Mouse (Mus musculus) heart, embryonic 14.5 days (tissue): ENCODE measurements around the gene Zbtb42. TPM values are rescaled to one million over a fixed set of nuclear protein-coding genes. Genes with fewer than 3 reads are reported as not detected.
A peak's percentile ranks its signal among the peaks of the same experiment; 100 is the strongest.

Source experiments
- ATAC-seq: fragments of 200-750 bp; cut with Nextera tagmentation; 2 replicates; pipeline ENCODE4 v1.8.0; 2017; ENCODE audit warnings: low read depth, moderate TSS enrichment; ENCODE audit not compliant: insufficient number of reproducible peaks, insufficient read depth, low FRiP score
- H3K27ac ChIP-seq, 2 experiments: fragments of 200-500 bp in 1 of 2; fragments of 300-500 bp in 1 of 2; sonication (generic) in 1 of 2; replicated peaks in 1 of 2; 2 replicates each; pipeline ENCODE4 v1.5.1; 2012 to 2014; ENCODE audit warnings: low read depth in 2 of 2, low read length in 2 of 2, control low read depth in 1 of 2, mild to moderate bottlenecking in 1 of 2, mixed read lengths in 1 of 2; ENCODE audit not compliant: control insufficient read depth in 1 of 2, insufficient read depth in 1 of 2
- H3K27me3 ChIP-seq: fragments of 300-500 bp; sonication (generic); 2 replicates; pipeline ENCODE4 v1.6.1; 2014; ENCODE audit warnings: mild to moderate bottlenecking, low read length, control low read depth; ENCODE audit not compliant: control insufficient read depth, insufficient read depth
- H3K36me3 ChIP-seq: fragments of 300-500 bp; sonication (generic); 2 replicates; pipeline ENCODE4 v1.6.1; 2014; ENCODE audit warnings: mild to moderate bottlenecking, control low read depth, low read length, mixed read lengths; ENCODE audit not compliant: control insufficient read depth, insufficient read depth
- H3K4me1 ChIP-seq, 2 experiments: fragments of 200-500 bp in 1 of 2; fragments of 300-500 bp in 1 of 2; sonication (generic) in 1 of 2; 2 replicates each; pipeline ENCODE4 v1.6.1; 2012 to 2014; ENCODE audit warnings: low read length in 2 of 2, control low read depth in 1 of 2, mixed read lengths in 1 of 2; ENCODE audit not compliant: control insufficient read depth in 2 of 2, insufficient read depth in 2 of 2
- H3K4me2 ChIP-seq: fragments of 300-500 bp; sonication (generic); 2 replicates; pipeline ENCODE4 v1.6.1; 2014; ENCODE audit warnings: mild to moderate bottlenecking, low read length
- H3K4me3 ChIP-seq, 2 experiments: fragments of 200-500 bp in 1 of 2; fragments of 300-500 bp in 1 of 2; sonication (generic) in 1 of 2; 2 replicates each; pipeline ENCODE4 v1.5.1; 2012 to 2014; ENCODE audit warnings: low read length in 2 of 2, mild to moderate bottlenecking in 2 of 2, control low read depth in 1 of 2, low read depth in 1 of 2, moderate library complexity in 1 of 2; ENCODE audit not compliant: control insufficient read depth in 1 of 2, insufficient read depth in 1 of 2
- H3K9ac ChIP-seq: fragments of 300-500 bp; sonication (generic); 2 replicates; pipeline ENCODE4 v1.6.1; 2014; ENCODE audit warnings: mild to moderate bottlenecking, low read length
- H3K9me3 ChIP-seq: fragments of 300-500 bp; sonication (generic); 2 replicates; pipeline ENCODE4 v1.6.1; 2016; ENCODE audit warnings: low read length, control low read depth; ENCODE audit not compliant: control insufficient read depth
- WGBS: fragments of 180-500 bp; shearing (Covaris S2); extraction: QIAGEN DNeasy Blood & Tissue Kit; methylation state at CpG from one replicate; pipeline ENCODE4 v1.1.7; 2014; 5-methylcytosine and 5-hydroxymethylcytosine counted together
- polyA plus RNA-seq: library from polyadenylated mRNA; unstranded; fragments of >200 nt; fragmentation: Nextera tagmentation; extraction: Ambion mirVana; gene quantifications from 2 replicates; pipeline ENCODE4 v1.2.1, GENCODE M21; 2014

Gene Zbtb42
- polyA plus RNA-seq, 1 experiment from 2014 or later, result 6.7 TPM

DNA sequence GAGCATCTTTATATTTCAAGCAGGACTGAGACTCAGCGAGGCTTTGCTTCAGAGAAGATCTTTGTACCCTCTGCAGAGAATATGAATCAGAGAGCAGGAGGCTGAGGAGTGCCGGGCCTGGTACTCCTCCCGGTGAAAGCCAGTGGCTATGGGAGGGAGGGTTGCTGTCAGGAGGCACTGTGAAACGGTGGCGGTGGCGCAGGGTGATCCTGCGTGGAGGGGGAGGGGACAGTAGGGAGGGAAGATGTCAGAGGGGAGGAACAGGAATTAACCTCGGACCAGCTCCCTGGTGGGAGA lies 28.9 kb downstream of the Zbtb42 start:
- WGBS, result 6% methylated on average over 8 of the region's 8 CpGs
- 0 out of 2 replicates have a peak, but pooled peaks have one; percentile 2 for ATAC-seq
- Histone ChIP-seq H3K27ac (no peak overlapping the region), H3K9ac (no peak overlapping the region), H3K36me3 (no peaks in the 10 kb centered on the region), H3K27me3 (peaks cover 21% of the 10 kb centered on the region), H3K4me2 (peak overlapping the region; percentile 59), H3K4me3 (no peak overlapping the region), H3K4me1 (peaks cover 4 to 13% of the 10 kb centered on the region in 2 experiments; a peak in 3 of 4 replicates), H3K9me3 (no peaks in the 10 kb centered on the region)

DNA sequence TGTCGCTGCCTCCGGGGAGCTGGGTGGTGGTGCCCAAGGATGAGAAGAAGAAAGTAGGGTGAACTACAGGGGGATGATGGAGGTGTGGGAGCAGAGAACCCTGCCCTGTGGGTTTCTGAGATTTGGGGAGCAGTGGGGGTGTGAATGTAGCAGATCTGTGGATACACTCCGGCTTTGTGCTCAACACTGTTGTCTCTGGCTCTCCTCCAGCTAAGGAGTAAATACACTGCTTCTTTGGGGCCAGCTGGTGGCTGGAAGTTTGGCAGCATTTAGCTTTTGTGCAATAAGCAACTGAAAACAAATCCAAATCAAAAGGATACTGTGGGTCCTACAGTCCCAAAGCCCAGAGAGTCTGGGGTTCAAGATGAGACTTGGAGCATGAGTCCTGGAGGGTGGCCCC lies 35.4 kb downstream of the Zbtb42 start:
- Histone ChIP-seq H3K27ac (no peak overlapping the region), H3K4me1 (peaks cover 4 to 8% of the 10 kb centered on the region in 2 experiments; a peak in 2 of 4 replicates), H3K36me3 (no peaks in the 10 kb centered on the region), H3K9me3 (no peaks in the 10 kb centered on the region), H3K4me2 (no peak overlapping the region), H3K9ac (no peak overlapping the region), H3K4me3 (no peak overlapping the region), H3K27me3 (0 out of 2 replicates have a peak, but pooled peaks cover 4% of the 10 kb centered on the region)
- 54% methylated on average over 3 of the region's 3 CpGs for WGBS
- no peak for ATAC-seq

DNA sequence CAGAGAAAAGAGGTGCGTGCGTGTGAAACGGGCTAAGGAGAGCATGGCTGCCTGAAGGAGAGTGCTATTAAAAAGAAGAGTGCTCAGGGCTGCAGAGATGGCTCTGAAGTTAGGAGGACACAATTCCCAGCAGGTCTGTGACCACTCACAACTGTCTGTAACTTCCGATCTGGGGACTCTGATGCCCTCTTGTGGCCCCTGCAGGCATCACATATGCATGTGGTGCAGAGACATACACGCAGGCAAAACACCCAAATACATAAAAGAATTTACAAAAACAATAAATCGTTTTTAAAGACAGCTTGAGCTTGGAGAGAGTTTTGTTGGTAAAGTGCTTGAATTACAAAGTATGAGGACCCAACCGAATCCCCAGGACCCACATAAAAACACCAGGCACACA lies 38.5 kb downstream of the Zbtb42 start:
- WGBS, result 30% methylated on average over 7 of the region's 7 CpGs

DNA sequence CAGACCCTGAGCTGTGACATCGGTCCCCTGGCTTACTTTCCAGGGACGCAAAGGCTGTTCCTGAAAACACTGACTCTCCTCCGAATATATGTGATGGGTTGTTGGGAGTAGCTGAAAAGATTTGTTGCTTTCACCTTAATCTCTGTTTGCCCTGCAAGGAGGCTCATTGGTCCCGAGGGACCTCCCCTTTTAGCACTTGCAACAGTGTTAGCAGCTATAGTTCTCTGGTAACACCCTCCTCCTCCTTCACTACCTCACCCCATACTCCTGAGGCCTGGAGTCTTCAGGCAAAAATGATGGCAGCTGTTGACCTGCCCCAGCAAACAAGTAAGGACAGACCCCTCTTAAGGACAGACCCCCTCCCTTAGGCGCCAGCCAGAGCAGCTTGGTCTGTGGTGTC lies 40.4 kb downstream of the Zbtb42 start:
- no peak overlapping the region for H3K4me2 ChIP-seq
- H3K4me1 ChIP-seq, result peaks cover 5 to 11% of the 10 kb centered on the region in 2 experiments; a peak in 3 of 4 replicates
- no peak overlapping the region for H3K9ac ChIP-seq
- WGBS, result 57% methylated on average over 5 of the region's 5 CpGs
- H3K27ac ChIP-seq, result no peak overlapping the region
- no peaks in the 10 kb centered on the region for H3K36me3 ChIP-seq
- no peak for ATAC-seq
- 0 out of 2 replicates have a peak, but pooled peaks cover 3% of the 10 kb centered on the region for H3K27me3 ChIP-seq
- no peak overlapping the region for H3K4me3 ChIP-seq
- no peaks in the 10 kb centered on the region for H3K9me3 ChIP-seq

More for the DNA sequence above, 38.5 kb downstream of the Zbtb42 start:
- Histone ChIP-seq H3K27me3 (0 out of 2 replicates have a peak, but pooled peaks cover 3% of the 10 kb centered on the region), H3K4me2 (no peak overlapping the region), H3K9ac (no peak overlapping the region), H3K4me1 (peaks cover 5 to 13% of the 10 kb centered on the region in 2 experiments; a peak in 3 of 4 replicates), H3K9me3 (no peaks in the 10 kb centered on the region), H3K4me3 (no peak overlapping the region), H3K36me3 (no peaks in the 10 kb centered on the region), H3K27ac (no peak overlapping the region)
- no peak for ATAC-seq

DNA sequence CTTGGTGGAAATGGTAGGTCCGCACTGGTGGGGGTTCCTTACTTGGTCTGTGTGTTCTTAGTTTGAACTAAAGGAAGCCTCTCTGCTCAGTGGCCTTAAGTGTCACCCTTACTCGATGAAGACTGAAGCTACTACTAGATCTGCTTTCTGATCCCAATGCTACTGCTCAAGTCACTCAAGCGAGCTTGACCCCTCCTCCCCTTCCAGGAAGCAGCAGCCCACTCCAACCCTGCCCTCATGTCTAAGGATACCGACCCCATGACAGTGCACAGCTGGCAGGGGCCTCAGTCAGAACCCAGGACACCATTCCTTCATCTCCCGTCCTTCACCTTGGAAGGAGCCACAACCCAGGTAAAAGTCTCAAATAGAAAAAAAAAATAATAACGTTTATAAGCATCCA lies 41.6 kb downstream of the Zbtb42 start, which contains the start of gene Cep170b:
Gene Cep170b (plus strand): TSS at position 240 of the 400 bp plus-strand sequence.
- H3K27ac ChIP-seq, result peak within 1 kb of the TSS; percentile 11 to 72; a peak in 3 of 4 replicates
- 0 out of 2 replicates have a peak, but pooled peaks cover 3% of the 10 kb centered on the region for H3K27me3 ChIP-seq
- H3K4me1 ChIP-seq, result peaks cover 5 to 11% of the 10 kb centered on the region in 2 experiments; a peak in 3 of 4 replicates
- H3K4me3 ChIP-seq, result peak within 1 kb of the TSS; percentile 67 to 70
- 69% methylated on average over 6 of the region's 6 CpGs for WGBS
- no peaks in the 10 kb centered on the region for H3K36me3 ChIP-seq
- H3K4me2 ChIP-seq, result peak within 1 kb of the TSS; percentile 99
- no peak for ATAC-seq
- no peaks in the 10 kb centered on the region for H3K9me3 ChIP-seq
- H3K9ac ChIP-seq, result peak within 1 kb of the TSS; percentile 82; the same call in 1 of the 2 replicates

DNA sequence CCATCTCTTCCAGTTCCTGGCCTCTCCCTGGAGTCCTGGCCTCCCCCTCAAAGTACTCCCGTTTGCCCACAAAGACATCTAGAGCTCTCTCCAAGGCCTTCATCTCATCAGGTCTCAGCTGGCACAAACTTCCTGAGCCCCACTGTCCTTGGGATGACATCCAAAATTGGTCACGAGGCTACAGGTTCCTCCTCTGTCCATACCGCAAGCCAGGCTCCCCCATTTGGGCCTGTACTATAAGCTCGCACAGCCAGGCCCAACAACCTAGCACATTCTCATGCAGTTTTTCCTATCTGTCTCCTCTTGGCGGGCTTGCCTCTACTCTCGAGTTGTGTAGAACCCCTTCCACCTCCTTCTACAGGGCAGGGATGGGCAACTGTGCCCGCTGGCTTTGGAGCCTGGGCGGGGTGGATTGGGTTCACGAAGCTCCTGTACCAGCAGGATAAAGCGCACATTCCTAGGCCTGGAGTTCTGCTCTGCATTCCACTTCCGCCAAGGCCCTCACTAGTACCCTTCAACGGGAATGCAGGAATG lies 42.3 kb downstream of the Zbtb42 start:
- Histone ChIP-seq H3K4me2 (peak overlapping the region; percentile 99), H3K9me3 (no peaks in the 10 kb centered on the region), H3K4me1 (peaks cover 5 to 11% of the 10 kb centered on the region in 2 experiments; a peak in 3 of 4 replicates), H3K9ac (peak overlapping the region; percentile 82; the same call in 1 of the 2 replicates), H3K27me3 (0 out of 2 replicates have a peak, but pooled peaks cover 3% of the 10 kb centered on the region), H3K36me3 (no peaks in the 10 kb centered on the region), H3K4me3 (peak overlapping the region; percentile 67 to 70), H3K27ac (peak overlapping the region; percentile 11 to 72; a peak in 3 of 4 replicates)
- ATAC-seq, result no peak
- 35% methylated on average over 12 of the region's 12 CpGs for WGBS

DNA sequence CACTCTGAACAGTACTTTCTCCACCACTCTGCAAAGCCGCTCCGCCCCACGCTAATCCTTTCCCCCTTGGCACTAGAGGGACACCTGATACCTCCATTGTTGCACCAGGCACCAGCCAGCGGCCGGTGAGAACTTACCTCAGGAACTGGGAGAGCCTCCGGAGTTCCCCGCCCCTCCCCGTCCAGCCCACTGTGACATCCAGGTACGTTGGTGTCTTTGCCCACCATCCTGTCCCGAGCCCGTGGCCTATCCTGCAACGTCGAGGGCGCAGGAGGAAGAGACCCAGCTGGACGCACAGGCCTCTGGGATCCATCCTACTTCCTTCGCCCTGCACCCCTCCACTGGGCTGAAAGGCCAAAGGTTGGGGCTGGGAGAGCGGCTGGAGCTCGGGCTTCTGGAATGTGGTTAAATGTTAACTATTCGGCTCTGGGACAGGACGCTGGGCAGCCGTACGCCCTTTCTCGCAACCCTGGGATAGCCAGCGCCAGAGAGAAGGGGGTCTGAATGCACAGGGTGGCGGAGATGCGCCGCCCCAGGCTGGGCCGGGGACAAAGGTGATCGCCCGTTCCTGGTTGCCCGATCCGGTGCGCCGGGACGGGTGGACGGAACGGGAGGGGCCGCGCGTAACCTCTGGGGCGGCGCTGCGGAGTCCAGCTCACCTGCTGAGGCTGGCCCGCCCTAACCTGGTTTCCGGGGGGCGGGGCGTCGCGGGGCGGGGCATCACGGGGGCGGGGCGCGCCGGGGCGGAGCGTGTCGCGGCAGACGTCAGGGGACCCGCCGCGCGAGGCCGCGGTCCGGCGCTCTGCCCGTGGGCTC lies 43.0 kb downstream of the Zbtb42 start:
- H3K27ac ChIP-seq, result peak overlapping the region; percentile 11 to 72
- WGBS, result 3% methylated on average over 38 of the region's 69 CpGs
- peaks cover 5 to 11% of the 10 kb centered on the region in 2 experiments; a peak in 3 of 4 replicates for H3K4me1 ChIP-seq
- peak; percentile 47 for ATAC-seq
- peak overlapping the region; percentile 99 for H3K4me2 ChIP-seq
- peak overlapping the region; percentile 82 for H3K9ac ChIP-seq
- H3K9me3 ChIP-seq, result no peaks in the 10 kb centered on the region
- H3K4me3 ChIP-seq, result peak overlapping the region; percentile 67 to 70
- 0 out of 2 replicates have a peak, but pooled peaks cover 3% of the 10 kb centered on the region for H3K27me3 ChIP-seq
- H3K36me3 ChIP-seq, result no peaks in the 10 kb centered on the region
